ENCODE assay signal across 8 mouse cellular contexts in genomic region chr1:193172991-193173809, GRCm38 (mm10). TPM values are rescaled to one million over a fixed set of nuclear protein-coding genes. Genes with fewer than 3 reads are reported as not detected.
DNase-seq lines count a peak whose midpoint lies in the region; ATAC-seq lines count a peak whose summit lies in the region.

No protein-coding gene starts in this region.

- no peaks in the 10 kb centered on the region for H3K27me3 ChIP-seq in hindbrain, embryonic 12.5 days

- peak; percentile 99 for ATAC-seq in hindbrain, embryonic 12.5 days (ENCODE audit: low FRiP score)

- peak; percentile 99 for DNase-seq in NIH3T3 (ENCODE audit: low read depth)
- DNase-seq in cerebellum, postnatal 10 days, result peak; percentile 98
- DNase-seq in frontal cortex, postnatal 10 days (ENCODE audit: low spot score in 2 of 2), result peak; percentile 94 to 95
- peak; percentile 92 to 98 for DNase-seq in layer of hippocampus, postnatal 14 days (ENCODE audit: low spot score in 2 of 2)
- peak; percentile 96 for DNase-seq in lung, postnatal 14 days
- peak; percentile 98 for DNase-seq in retina, adult 2 months (ENCODE audit: low read depth, low spot score)
- DNase-seq in thymus, postnatal 36 days, result peak; percentile 97 to 99

- no peaks in the 10 kb centered on the region for H3K36me3 ChIP-seq in hindbrain, embryonic 12.5 days

- H3K9ac ChIP-seq in hindbrain, embryonic 12.5 days, result peak overlapping the region; percentile 81

- peak overlapping the region; percentile 77 for H3K27ac ChIP-seq in hindbrain, embryonic 12.5 days

- peak overlapping the region; percentile 80 for H3K4me2 ChIP-seq in hindbrain, embryonic 12.5 days (replicated peaks)

- no peaks in the 10 kb centered on the region for H3K9me3 ChIP-seq in hindbrain, embryonic 12.5 days (replicated peaks)

- peak overlapping the region; percentile 69 for H3K4me3 ChIP-seq in hindbrain, embryonic 12.5 days

- WGBS in hindbrain, embryonic 12.5 days, result 2% methylated on average over 48 of the region's 48 CpGs

- peaks cover 32% of the 10 kb centered on the region for H3K4me1 ChIP-seq in hindbrain, embryonic 12.5 days

RNA-seq across cellular contexts. Expression of gene A130010J15Rik, which starts 5.4 kb away (rescaled TPM):
- 15.7 TPM in 2 replicates for polyA plus RNA-seq in hindbrain, embryonic 12.5 days (2016; fragmentation: Nextera tagmentation; extraction: Ambion mirVana)
- 1 to 10 TPM; 5.1 to 6.7 TPM for total RNA-seq in layer of hippocampus, postnatal 14 days (2021)

RNA-seq across cellular contexts. Expression of gene Irf6, which starts 20.3 kb away (rescaled TPM):
- polyA plus RNA-seq in hindbrain, embryonic 12.5 days (2016; fragmentation: Nextera tagmentation; extraction: Ambion mirVana), result 3.0 and 3.5 TPM in 2 replicates
- total RNA-seq in layer of hippocampus, postnatal 14 days (2021), result under 1 TPM; 0.45 to 0.65 TPM

RNA-seq across cellular contexts. Expression of gene Traf3ip3, which starts 28.3 kb away (rescaled TPM):
- 2.6 and 3.6 TPM in 2 replicates for polyA plus RNA-seq in hindbrain, embryonic 12.5 days (2016; fragmentation: Nextera tagmentation; extraction: Ambion mirVana)
- 1 to 10 TPM; 2.1 to 3.6 TPM for total RNA-seq in layer of hippocampus, postnatal 14 days (2021)

RNA-seq across cellular contexts. Expression of gene Lamb3, which starts 34.3 kb away (rescaled TPM):
- 0.36 and 0.52 TPM in 2 replicates for polyA plus RNA-seq in hindbrain, embryonic 12.5 days (2016; fragmentation: Nextera tagmentation; extraction: Ambion mirVana)
- total RNA-seq in layer of hippocampus, postnatal 14 days (2021), result 1 to 10 TPM in 1 of 2 experiments, under 1 TPM in 1; 0.94 to 1.6 TPM

RNA-seq across cellular contexts. Expression of gene Diexf, which starts 43.1 kb away (rescaled TPM):
- 8.5 and 9.1 TPM in 2 replicates for polyA plus RNA-seq in hindbrain, embryonic 12.5 days (2016; fragmentation: Nextera tagmentation; extraction: Ambion mirVana)
- 10 to 100 TPM; 17.4 to 24.1 TPM for total RNA-seq in layer of hippocampus, postnatal 14 days (2021)

Comparison
In these comparisons a context has a peak if more than half of its experiments do, and no peak if none do; other contexts are left out.
1. Peak in every context shown above with its lines: DNase-seq, ATAC-seq, H3K4me3 ChIP-seq and H3K27ac ChIP-seq.